Mouse (Mus musculus): ENCODE data around the gene Lad1.

GRCm38 (mm10) chr1:135864830-135865229, 46.4 kb downstream of the Lad1 start:
- TF ChIP-seq CTCF (IDR thresholded peaks at IDR 0.05; ENCODE audit: low read depth, low read length) (no peak), EP300 (IDR thresholded peaks at IDR 0.05; ENCODE audit: insufficient read depth, low read depth, low read length) (no peak)
